Mouse (Mus musculus): ENCODE data around the gene Nrap. TPM values are rescaled to one million over a fixed set of nuclear protein-coding genes. Genes with fewer than 3 reads are reported as not detected.
"Not testable (repeated sequence)": the region's sequence is repeated elsewhere in the genome, so short reads cannot be mapped to it uniquely, and the experiment has no call there.

The Nrap gene
- total RNA-seq, 2 experiments from 2014 or later = 0.15 TPM

GRCm38 (mm10) chr19:56368912-56369311, 20.9 kb downstream of the Nrap start:
- H3K27ac ChIP-seq = no peak overlapping the region
- no peak overlapping the region for H3K4me3 ChIP-seq
- no peak for TF ChIP-seq CTCF (conservative IDR thresholded peaks at IDR 0.05)
- no peak for DNase-seq (ENCODE audit: low spot score in 2 of 2)

GRCm38 (mm10) chr19:56367778-56368177, 22.1 kb downstream of the Nrap start:
- H3K27ac ChIP-seq = no peak overlapping the region
- no peak overlapping the region for H3K4me3 ChIP-seq
- no peak for TF ChIP-seq CTCF (conservative IDR thresholded peaks at IDR 0.05)
- DNase-seq (ENCODE audit: low spot score in 2 of 2) = no peak

- DNase-seq (ENCODE audit: low spot score in 2 of 2) = no peak
- no peak for TF ChIP-seq CTCF (conservative IDR thresholded peaks at IDR 0.05)
- Histone ChIP-seq H3K4me3 (no peak overlapping the region), H3K27ac (no peak overlapping the region)
Observed at GRCm38 (mm10) chr19:56366625-56367024, 23.2 kb downstream of the Nrap start.

GRCm38 (mm10) chr19:56366168-56366567, 23.7 kb downstream of the Nrap start:
- Histone ChIP-seq H3K4me3 (no peak overlapping the region), H3K27ac (no peak overlapping the region)
- DNase-seq (ENCODE audit: low spot score in 2 of 2) = no peak
- TF ChIP-seq CTCF (conservative IDR thresholded peaks at IDR 0.05) = no peak

- no peak for DNase-seq (ENCODE audit: low spot score in 2 of 2)
- no peak overlapping the region for H3K27ac ChIP-seq
- H3K4me3 ChIP-seq = no peak overlapping the region
- no peak for TF ChIP-seq CTCF (conservative IDR thresholded peaks at IDR 0.05)
Observed at GRCm38 (mm10) chr19:56364563-56364962, 25.3 kb downstream of the Nrap start.

- H3K27ac ChIP-seq = no peak overlapping the region
- TF ChIP-seq CTCF (conservative IDR thresholded peaks at IDR 0.05) = no peak
- H3K4me3 ChIP-seq = no peak overlapping the region
- DNase-seq (ENCODE audit: low spot score in 2 of 2) = no peak
Observed at GRCm38 (mm10) chr19:56363721-56364460, 25.9 kb downstream of the Nrap start.

GRCm38 (mm10) chr19:56358890-56359289, 30.9 kb downstream of the Nrap start:
- H3K27ac ChIP-seq = no peak overlapping the region
- no peak overlapping the region for H3K4me3 ChIP-seq
- no peak for TF ChIP-seq CTCF (conservative IDR thresholded peaks at IDR 0.05)
- DNase-seq (ENCODE audit: low spot score in 2 of 2) = no peak

- not testable (repeated sequence) for DNase-seq (ENCODE audit: low spot score in 2 of 2); H3K4me3 ChIP-seq; H3K27ac ChIP-seq
Observed at GRCm38 (mm10) chr19:56357374-56357708, 32.5 kb downstream of the Nrap start.

GRCm38 (mm10) chr19:56356480-56357373, 33.1 kb downstream of the Nrap start:
- Histone ChIP-seq H3K27ac (no peak overlapping the region), H3K4me3 (no peak overlapping the region)
- peak; percentile 54 to 78 for DNase-seq (ENCODE audit: low spot score in 2 of 2)
- peak; percentile 84 for TF ChIP-seq CTCF (conservative IDR thresholded peaks at IDR 0.05)

GRCm38 (mm10) chr19:56355201-56355600, 34.6 kb downstream of the Nrap start:
- Histone ChIP-seq H3K27ac (no peak overlapping the region), H3K4me3 (no peak overlapping the region)
- no peak for DNase-seq (ENCODE audit: low spot score in 2 of 2)
- no peak for TF ChIP-seq CTCF (conservative IDR thresholded peaks at IDR 0.05)

- TF ChIP-seq CTCF (conservative IDR thresholded peaks at IDR 0.05) = no peak
Observed at GRCm38 (mm10) chr19:56353689-56354088, 36.1 kb downstream of the Nrap start.

GRCm38 (mm10) chr19:56349295-56349694, 40.5 kb downstream of the Nrap start:
- peak; percentile 52 for TF ChIP-seq CTCF (conservative IDR thresholded peaks at IDR 0.05)
- H3K4me3 ChIP-seq = no peak overlapping the region
- H3K27ac ChIP-seq = no peak overlapping the region
- DNase-seq (ENCODE audit: low spot score in 2 of 2) = no peak

More at GRCm38 (mm10) chr19:56353689-56354088, 36.1 kb downstream of the Nrap start:
- H3K27ac ChIP-seq = no peak overlapping the region
- H3K4me3 ChIP-seq = no peak overlapping the region
- no peak for DNase-seq (ENCODE audit: low spot score in 2 of 2)

GRCm38 (mm10) chr19:56346750-56347149, 43.1 kb downstream of the Nrap start:
- no peak for DNase-seq (ENCODE audit: low spot score in 2 of 2)
- Histone ChIP-seq H3K4me3 (no peak overlapping the region), H3K27ac (no peak overlapping the region)
- no peak for TF ChIP-seq CTCF (conservative IDR thresholded peaks at IDR 0.05)
